ENCODE assay signal across 21 mouse cellular contexts in the genomic region with DNA sequence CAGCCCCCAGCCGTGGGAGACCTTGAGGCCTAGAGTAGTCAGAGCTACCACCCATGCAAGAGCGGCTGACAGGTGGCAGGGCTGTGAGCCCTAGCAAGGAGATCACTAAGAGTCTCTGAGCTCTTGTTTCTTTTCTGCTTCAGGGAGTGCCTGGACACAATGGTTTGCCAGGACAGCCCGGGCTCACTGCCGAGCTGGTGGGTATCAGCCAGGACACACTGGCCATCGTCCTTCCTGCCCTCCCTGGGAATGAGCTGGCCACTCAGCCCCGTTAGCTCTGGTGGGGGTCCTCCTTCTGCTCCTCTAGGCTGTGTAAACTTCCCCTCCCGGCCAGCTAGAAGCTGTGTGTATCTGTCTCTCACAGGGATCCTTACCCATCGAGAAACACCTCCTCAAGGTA. TPM values are rescaled to one million over a fixed set of nuclear protein-coding genes. Genes with fewer than 3 reads are reported as not detected.
DNase-seq lines count a peak whose midpoint lies in the region; ATAC-seq lines count a peak whose summit lies in the region.
"Had no signal": no experiment of that assay in that cellular context is flagged by ENCODE, and none has a peak within 500 bp of the region (broad histone marks: within the 10 kb centered on the region; RNA-seq: fewer than 3 reads in every experiment).

No protein-coding gene starts in this region.

- H3K36me3 ChIP-seq in hindbrain, embryonic 10.5 days = no peaks in the 10 kb centered on the region
- H3K36me3 ChIP-seq in hindbrain, embryonic 12.5 days = no peaks in the 10 kb centered on the region
- H3K36me3 ChIP-seq: forebrain, embryonic 12.5 days; heart, embryonic 15.5 days; liver, embryonic 12.5 days; midbrain, embryonic 15.5 days had no signal

- no peak overlapping the region for H3K4me3 ChIP-seq in hindbrain, embryonic 10.5 days
- H3K4me3 ChIP-seq in hindbrain, embryonic 12.5 days = no peak overlapping the region
- H3K4me3 ChIP-seq: forebrain, embryonic 12.5 days; heart, adult 2 months; heart, embryonic 15.5 days; liver, embryonic 12.5 days; midbrain, embryonic 15.5 days; stomach, embryonic 15.5 days had no signal

- no peak for ATAC-seq in hindbrain, embryonic 12.5 days (ENCODE audit: low FRiP score)
- no peak for ATAC-seq in megakaryocyte, adult 5-6 weeks (ENCODE audit: poor library complexity, severe bottlenecking)
- ATAC-seq in inflammation-experienced regulatory T-cells, adult 6 months = no peak
- ATAC-seq: activated CD4-positive, CD25-positive, alpha-beta regulatory T cell, adult 4 months; CD4-positive, CD25-positive, alpha-beta regulatory T cell, adult 4 months; intestine, postnatal 0 days; liver, embryonic 12.5 days; midbrain, embryonic 15.5 days had no signal

- DNase-seq in cerebellum, adult 18-20 months = peak; percentile 73 to 75
- no peak for DNase-seq in cerebellum, adult 11 months
- no peak for DNase-seq in hindbrain, embryonic 10.5 days (ENCODE audit: low spot score)
- peak; percentile 35 for DNase-seq in Muller cell, postnatal 12 days (ENCODE audit: inconsistent ontology term)
- peak; percentile 92 to 95 for DNase-seq in cerebellum, postnatal 10 days
- DNase-seq: adrenal gland, postnatal 14 days; lung, adult 2 months; thymus, adult 18-20 months had no signal

- H3K4me2 ChIP-seq in hindbrain, embryonic 12.5 days (replicated peaks) = no peak overlapping the region
- H3K4me2 ChIP-seq: forebrain, embryonic 12.5 days; heart, embryonic 15.5 days; liver, embryonic 12.5 days; midbrain, embryonic 15.5 days; stomach, embryonic 15.5 days had no signal

- H3K9me3 ChIP-seq in hindbrain, embryonic 10.5 days = no peaks in the 10 kb centered on the region
- H3K9me3 ChIP-seq in hindbrain, embryonic 12.5 days (replicated peaks) = no peaks in the 10 kb centered on the region
- H3K9me3 ChIP-seq: forebrain, embryonic 12.5 days; heart, embryonic 15.5 days; liver, embryonic 12.5 days; midbrain, embryonic 15.5 days; stomach, embryonic 15.5 days had no signal

- peaks cover 51% of the 10 kb centered on the region for H3K27me3 ChIP-seq in hindbrain, embryonic 10.5 days (ENCODE audit: insufficient read depth, poor library complexity, severe bottlenecking)
- H3K27me3 ChIP-seq in hindbrain, embryonic 12.5 days = peaks cover 23% of the 10 kb centered on the region
- H3K27me3 ChIP-seq: midbrain, embryonic 15.5 days had no signal

- peaks cover 51% of the 10 kb centered on the region for H3K4me1 ChIP-seq in hindbrain, embryonic 10.5 days (replicated peaks)
- peaks cover 24% of the 10 kb centered on the region; the same call in 1 of the 2 replicates for H3K4me1 ChIP-seq in hindbrain, embryonic 12.5 days
- H3K4me1 ChIP-seq: liver, embryonic 12.5 days; stomach, embryonic 15.5 days had no signal

- no peak overlapping the region for H3K9ac ChIP-seq in hindbrain, embryonic 12.5 days
- H3K9ac ChIP-seq: forebrain, embryonic 12.5 days; heart, embryonic 15.5 days; liver, embryonic 12.5 days; midbrain, embryonic 15.5 days; stomach, embryonic 15.5 days had no signal

- 40% methylated on average over 8 of the region's 8 CpGs for WGBS in hindbrain, embryonic 10.5 days
- WGBS in hindbrain, embryonic 12.5 days = 47% methylated on average over 8 of the region's 8 CpGs

- peak overlapping the region; percentile 62; the same call in 1 of the 2 replicates for H3K27ac ChIP-seq in hindbrain, embryonic 10.5 days
- H3K27ac ChIP-seq in hindbrain, embryonic 12.5 days = no peak overlapping the region
- H3K27ac ChIP-seq: forebrain, embryonic 12.5 days; heart, adult 2 months; heart, embryonic 15.5 days; liver, embryonic 12.5 days; midbrain, embryonic 15.5 days; stomach, embryonic 15.5 days had no signal

RNA-seq across cellular contexts. Expression of gene Pef1, which starts 25.5 kb away (rescaled TPM):
- polyA plus RNA-seq in hindbrain, embryonic 10.5 days (2016; fragmentation: Nextera tagmentation; extraction: Ambion mirVana) = 76.3 and 83.5 TPM in 2 replicates
- 59.7 and 61.0 TPM in 2 replicates for polyA plus RNA-seq in hindbrain, embryonic 12.5 days (2016; fragmentation: Nextera tagmentation; extraction: Ambion mirVana)
- total RNA-seq in megakaryocyte, adult 5-6 weeks (2015) = 53.1 TPM in 2 replicates
- 12.3 and 18.0 TPM in 2 replicates for total RNA-seq in megakaryocyte, adult 5-6 weeks (2017)
- 10 to 100 TPM; 35.8 to 44.4 (median 36.9) TPM for polyA plus RNA-seq in inflammation-experienced regulatory T-cells, adult 6 months (2017; shearing (Covaris generic))

RNA-seq across cellular contexts. Expression of gene Col16a1, which starts 29.2 kb away (rescaled TPM):
- 7.2 and 8.7 TPM in 2 replicates for polyA plus RNA-seq in hindbrain, embryonic 10.5 days (2016; fragmentation: Nextera tagmentation; extraction: Ambion mirVana)
- polyA plus RNA-seq in hindbrain, embryonic 12.5 days (2016; fragmentation: Nextera tagmentation; extraction: Ambion mirVana) = 29.8 and 32.5 TPM in 2 replicates
- not detected in 2 replicates for total RNA-seq in megakaryocyte, adult 5-6 weeks (2015)
- not detected in 2 replicates for total RNA-seq in megakaryocyte, adult 5-6 weeks (2017)
- polyA plus RNA-seq in inflammation-experienced regulatory T-cells, adult 6 months (2017; shearing (Covaris generic)) = not detected
- total RNA-seq: neutrophil, adult 5-6 weeks had no signal
- polyA plus RNA-seq: activated CD4-positive, CD25-positive, alpha-beta regulatory T cell, adult 4 months; CD4-positive, CD25-positive, alpha-beta regulatory T cell, adult 4 months had no signal

Comparison
In these comparisons a context has a peak if more than half of its experiments do, and no peak if none do; other contexts are left out.
1. DNase-seq: peak in cerebellum, adult 18-20 months (2 of 2), Muller cell, postnatal 12 days (single experiment) and cerebellum, postnatal 10 days (2 of 2); none in cerebellum, adult 11 months (single experiment) and hindbrain, embryonic 10.5 days (single experiment).